8 mouse cellular contexts compared by ENCODE assay signal in genomic region chr4:81565422-81566395, GRCm38 (mm10).
DNase-seq lines count a peak whose midpoint lies in the region; ATAC-seq and TF ChIP-seq lines count a peak whose summit lies in the region.

No protein-coding gene starts in this region.

- H3K9me3 ChIP-seq in hindbrain, postnatal 0 days (ENCODE audit: low read length): no peaks in the 10 kb centered on the region

- TF ChIP-seq POLR2A in cortical plate, adult 2 months (IDR thresholded peaks at IDR 0.05; ENCODE audit: extremely low read depth, insufficient read depth, low read length): no peak

- no peak overlapping the region for H3K9ac ChIP-seq in hindbrain, postnatal 0 days (replicated peaks; ENCODE audit: low read length)

- H3K27ac ChIP-seq in layer of hippocampus, adult 2 months: peak overlapping the region; percentile 90
- peak overlapping the region; percentile 64 for H3K27ac ChIP-seq in cortical plate, adult 2 months (ENCODE audit: insufficient read depth, low read length)
- H3K27ac ChIP-seq in hindbrain, postnatal 0 days: peak overlapping the region; percentile 58; the same call in 1 of the 2 replicates

- no peaks in the 10 kb centered on the region for H3K27me3 ChIP-seq in hindbrain, postnatal 0 days (ENCODE audit: insufficient read depth, low read length)

- 63% methylated on average over 21 of the region's 21 CpGs for WGBS in hindbrain, postnatal 0 days

- peaks cover 3% of the 10 kb centered on the region for H3K4me1 ChIP-seq in cortical plate, adult 2 months (ENCODE audit: control insufficient read depth, insufficient read depth, low read length)
- H3K4me1 ChIP-seq in hindbrain, postnatal 0 days (ENCODE audit: insufficient read depth, low read length): peaks cover 6% of the 10 kb centered on the region; the same call in 1 of the 2 replicates

- peak overlapping the region; percentile 17 for H3K4me3 ChIP-seq in layer of hippocampus, adult 2 months
- H3K4me3 ChIP-seq in cortical plate, adult 2 months (ENCODE audit: insufficient read depth, low read length): peak overlapping the region; percentile 18; the same call in 1 of the 2 replicates
- no peak overlapping the region for H3K4me3 ChIP-seq in hindbrain, postnatal 0 days (ENCODE audit: low read length)

- ATAC-seq in hindbrain, postnatal 0 days: no peak

- TF ChIP-seq CTCF in layer of hippocampus, adult 2 months (conservative IDR thresholded peaks at IDR 0.05): no peak
- TF ChIP-seq CTCF in cortical plate, adult 2 months (IDR thresholded peaks at IDR 0.05; ENCODE audit: extremely low read depth, insufficient read depth, low read length): no peak
- TF ChIP-seq CTCF in hindbrain, postnatal 0 days (IDR thresholded peaks at IDR 0.05; ENCODE audit: low read depth): no peak

- DNase-seq in layer of hippocampus, adult 2 months (ENCODE audit: low spot score in 2 of 2): peak in 1 of 2 experiments; percentile 74
- no peak for DNase-seq in layer of hippocampus, postnatal 25 days (ENCODE audit: extremely low spot score in 1 of 2, low spot score in 1 of 2)
- DNase-seq in cerebellum, adult 9-10 months: peak; percentile 80
- DNase-seq in hindbrain, postnatal 0 days (ENCODE audit: low spot score): peak; percentile 43
- DNase-seq in kidney, postnatal 25 days: no peak
- no peak for DNase-seq in adrenal gland, postnatal 25 days
- no peak for DNase-seq in urinary bladder, postnatal 14 days (ENCODE audit: low spot score)

- H3K36me3 ChIP-seq in hindbrain, postnatal 0 days (ENCODE audit: insufficient read depth, low read length): no peaks in the 10 kb centered on the region

- peak overlapping the region; percentile 39 for H3K4me2 ChIP-seq in hindbrain, postnatal 0 days (ENCODE audit: low read depth, low read length)

Comparison
In these comparisons a context has a peak if more than half of its experiments do, and no peak if none do; other contexts are left out.
1. DNase-seq: peak in cerebellum, adult 9-10 months (single experiment) and hindbrain, postnatal 0 days (single experiment); none in layer of hippocampus, postnatal 25 days (0 of 2), kidney, postnatal 25 days (0 of 2), adrenal gland, postnatal 25 days (single experiment) and urinary bladder, postnatal 14 days (single experiment).
2. Peak in every context shown above with its lines, with median percentiles within 50 percentile points of each other: H3K27ac ChIP-seq.